Mouse (Mus musculus) MEL (cell line): ENCODE results near the gene Brd3os. TPM values are rescaled to one million over a fixed set of nuclear protein-coding genes. Genes with fewer than 3 reads are reported as not detected.

Experiments
- DNase-seq: peaks from one replicate; pipeline ENCODE4 v3.0.0; 2011; ENCODE audit warnings: low read depth, low spot score
- H3K27ac ChIP-seq: 2 replicates; pipeline ENCODE4 v1.5.1; 2012; ENCODE audit warnings: low read depth, mild to moderate bottlenecking, control low read depth, low read length, moderate library complexity; ENCODE audit not compliant: control insufficient read depth
- H3K27me3 ChIP-seq, 2 experiments: fragments of 150-350 bp in 1 of 2; sonication (generic) in 1 of 2; 2 replicates each; pipeline ENCODE4 v1.6.1; 2012; ENCODE audit warnings: low read length in 2 of 2, mild to moderate bottlenecking in 2 of 2, improper control_type of control experiment in 1 of 2, moderate library complexity in 1 of 2; ENCODE audit not compliant: insufficient read depth in 2 of 2, control insufficient read depth in 1 of 2
- H3K36me3 ChIP-seq, 2 experiments: 2 replicates each; pipeline ENCODE4 v1.6.1; 2012 to 2014; ENCODE audit warnings: low read length in 2 of 2, improper control_type of control experiment in 1 of 2, inconsistent platforms in 1 of 2, mild to moderate bottlenecking in 1 of 2; ENCODE audit not compliant: insufficient read depth in 2 of 2, control insufficient read depth in 1 of 2
- H3K4me1 ChIP-seq, 2 experiments: fragments of 150-350 bp in 1 of 2; sonication (generic) in 1 of 2; 2 replicates each; pipeline ENCODE4 v1.6.1; 2012; ENCODE audit warnings: low read length in 2 of 2, improper control_type of control experiment in 1 of 2, mild to moderate bottlenecking in 1 of 2; ENCODE audit not compliant: insufficient read depth in 2 of 2, control insufficient read depth in 1 of 2
- H3K4me3 ChIP-seq, 2 experiments: fragments of 150-350 bp in 1 of 2; sonication (generic) in 1 of 2; 2 replicates each; pipeline ENCODE4 v1.5.1; 2012; ENCODE audit warnings: low read depth in 2 of 2, low read length in 2 of 2, mild to moderate bottlenecking in 2 of 2, moderate library complexity in 2 of 2, control low read depth in 1 of 2, improper control_type of control experiment in 1 of 2; ENCODE audit not compliant: control insufficient read depth in 1 of 2, insufficient read depth in 1 of 2
- H3K79me2 ChIP-seq: 2 replicates; pipeline ENCODE4 v1.6.1; 2012; ENCODE audit warnings: mild to moderate bottlenecking, low read length, moderate library complexity; ENCODE audit not compliant: control insufficient read depth, poor library complexity, insufficient read depth
- H3K9ac ChIP-seq: 2 replicates; pipeline ENCODE4 v1.6.1; 2012; ENCODE audit warnings: low read depth, mild to moderate bottlenecking, control low read depth, low read length, moderate library complexity; ENCODE audit not compliant: control insufficient read depth, poor library complexity, severe bottlenecking
- H3K9me3 ChIP-seq: fragments of 150-350 bp; sonication (generic); replicated peaks from 2 replicates; pipeline ENCODE4 v1.6.1; 2012; ENCODE audit warnings: mild to moderate bottlenecking, low read length, improper control_type of control experiment, moderate library complexity; ENCODE audit not compliant: insufficient read depth
- CHD2 ChIP-seq: IDR thresholded peaks from 2 replicates; pipeline ENCODE4 v1.6.1; 2011; ENCODE audit warnings: low read length, improper control_type of control experiment
- CTCF ChIP-seq, 3 experiments: IDR thresholded peaks in 2 of 3; conservative IDR thresholded peaks in 1 of 3; 2 replicates each; pipeline ENCODE4 v1.5.1; 2011 to 2012; ENCODE audit warnings: low read length in 3 of 3, low read depth in 2 of 3, mild to moderate bottlenecking in 2 of 3, improper control_type of control experiment in 1 of 3, inconsistent platforms in 1 of 3, mixed read lengths in 1 of 3, moderate library complexity in 1 of 3; ENCODE audit not compliant: control insufficient read depth in 1 of 3, insufficient read depth in 1 of 3, poor library complexity in 1 of 3, severe bottlenecking in 1 of 3
- E2F4 ChIP-seq: IDR thresholded peaks from 2 replicates; pipeline ENCODE4 v1.6.1; 2011; ENCODE audit warnings: low read depth, low read length, improper control_type of control experiment, borderline replicate concordance
- ELF1 ChIP-seq: IDR thresholded peaks from 2 replicates; pipeline ENCODE4 v1.6.1; 2014; ENCODE audit warnings: low read depth, mild to moderate bottlenecking, inconsistent platforms, low read length, improper control_type of control experiment, moderate library complexity
- EP300 ChIP-seq, 2 experiments: IDR thresholded peaks; 2 replicates each; pipeline ENCODE4 v1.6.1; 2011; ENCODE audit warnings: improper control_type of control experiment in 2 of 2, low read length in 2 of 2, low read depth in 1 of 2, mild to moderate bottlenecking in 1 of 2
- GABPA ChIP-seq: IDR thresholded peaks from 2 replicates; pipeline ENCODE4 v1.6.1; 2012; ENCODE audit warnings: low read depth, mild to moderate bottlenecking, inconsistent platforms, low read length, improper control_type of control experiment, moderate library complexity
- HCFC1 ChIP-seq: IDR thresholded peaks from 2 replicates; pipeline ENCODE4 v1.6.1; 2012; ENCODE audit warnings: low read depth, mild to moderate bottlenecking, inconsistent platforms, low read length, improper control_type of control experiment, moderate library complexity
- MAX ChIP-seq: IDR thresholded peaks from 2 replicates; pipeline ENCODE4 v1.6.1; 2011; ENCODE audit warnings: low read length, improper control_type of control experiment
- MAZ ChIP-seq: IDR thresholded peaks from 2 replicates; pipeline ENCODE4 v1.6.1; 2012; ENCODE audit warnings: low read depth, mild to moderate bottlenecking, inconsistent platforms, low read length, improper control_type of control experiment
- MXI1 ChIP-seq: IDR thresholded peaks from 2 replicates; pipeline ENCODE4 v1.6.1; 2011; ENCODE audit warnings: mild to moderate bottlenecking, low read depth, low read length, improper control_type of control experiment
- MYB ChIP-seq: IDR thresholded peaks from 2 replicates; pipeline ENCODE4 v1.6.1; 2011; ENCODE audit warnings: mild to moderate bottlenecking, low read depth, low read length, improper control_type of control experiment
- MYC ChIP-seq: IDR thresholded peaks from 2 replicates; pipeline ENCODE4 v1.6.1; 2011; ENCODE audit warnings: low read depth, mild to moderate bottlenecking, low read length, improper control_type of control experiment, moderate library complexity
- NELFE ChIP-seq: IDR thresholded peaks from 2 replicates; pipeline ENCODE4 v1.6.1; 2011; ENCODE audit warnings: low read depth, low read length, improper control_type of control experiment
- NRF1 ChIP-seq: IDR thresholded peaks from 2 replicates; pipeline ENCODE4 v1.6.1; 2014; ENCODE audit warnings: low read depth, mild to moderate bottlenecking, inconsistent platforms, low read length, improper control_type of control experiment, moderate library complexity; ENCODE audit not compliant: poor library complexity, insufficient read depth, severe bottlenecking
- POLR2A ChIP-seq, 2 experiments: IDR thresholded peaks; 2 replicates each; pipeline ENCODE4 v1.6.1; 2011 to 2012; ENCODE audit warnings: low read length in 2 of 2, mild to moderate bottlenecking in 2 of 2, control low read depth in 1 of 2, improper control_type of control experiment in 1 of 2, low read depth in 1 of 2, moderate library complexity in 1 of 2; ENCODE audit not compliant: control insufficient read depth in 1 of 2, insufficient read depth in 1 of 2, poor library complexity in 1 of 2
- RAD21 ChIP-seq: IDR thresholded peaks from 2 replicates; pipeline ENCODE4 v1.6.1; 2011; ENCODE audit warnings: mild to moderate bottlenecking, low read depth, low read length, improper control_type of control experiment
- RCOR1 ChIP-seq: IDR thresholded peaks from 2 replicates; pipeline ENCODE4 v1.6.1; 2012; ENCODE audit warnings: low read depth, mild to moderate bottlenecking, inconsistent platforms, low read length, improper control_type of control experiment
- SIN3A ChIP-seq: IDR thresholded peaks from 2 replicates; pipeline ENCODE4 v1.6.1; 2012; ENCODE audit warnings: low read length, improper control_type of control experiment, inconsistent platforms
- SMC3 ChIP-seq: IDR thresholded peaks from 2 replicates; pipeline ENCODE4 v1.6.1; 2011; ENCODE audit warnings: low read depth, low read length, improper control_type of control experiment
- TBP ChIP-seq: IDR thresholded peaks from 2 replicates; pipeline ENCODE4 v1.8.0; 2011; ENCODE audit warnings: low read depth, low read length, improper control_type of control experiment
- TCF12 ChIP-seq: IDR thresholded peaks from 2 replicates; pipeline ENCODE4 v1.6.1; 2014; ENCODE audit warnings: low read depth, mild to moderate bottlenecking, inconsistent platforms, low read length, improper control_type of control experiment, moderate library complexity
- UBTF ChIP-seq: IDR thresholded peaks from 2 replicates; pipeline ENCODE4 v1.6.1; 2012; ENCODE audit warnings: low read depth, mild to moderate bottlenecking, inconsistent platforms, low read length, improper control_type of control experiment, moderate library complexity, borderline replicate concordance; ENCODE audit not compliant: insufficient read depth
- USF1 ChIP-seq: IDR thresholded peaks from 2 replicates; pipeline ENCODE4 v1.6.1; 2014; ENCODE audit warnings: low read depth, mild to moderate bottlenecking, inconsistent platforms, low read length, improper control_type of control experiment, moderate library complexity
- ZC3H11A ChIP-seq: IDR thresholded peaks from 2 replicates; pipeline ENCODE4 v1.6.1; 2012; ENCODE audit warnings: low read depth, mild to moderate bottlenecking, inconsistent platforms, low read length, improper control_type of control experiment
- ZNF384 ChIP-seq: IDR thresholded peaks from 2 replicates; pipeline ENCODE4 v1.6.1; 2012; ENCODE audit warnings: low read depth, mild to moderate bottlenecking, inconsistent platforms, low read length, improper control_type of control experiment
- polyA plus RNA-seq, 2 experiments: library from polyadenylated mRNA; stranded (reverse) in 1 of 2; unstranded in 1 of 2; fragments of >175 nt in 1 of 2; fragments of >200 nt in 1 of 2; gene quantifications; 2 replicates each; pipeline versions ENCODE4 v1.2.1 to v1.2.4; 2012; ENCODE audit warnings: low replicate concordance in 2 of 2, low read depth in 1 of 2; ENCODE audit not compliant: insufficient read length in 2 of 2, insufficient read depth in 1 of 2, missing spikeins in 1 of 2
- total RNA-seq: library from RNA; depleted of rRNA; stranded (reverse); fragments of 300-350 nt; gene quantifications from 2 replicates; pipeline ENCODE4 v1.2.3, GENCODE M21; 2012

Gene Brd3os
- total and polyA plus RNA-seq, 3 experiments = 0.31 to 2.9 TPM; not detected in 1

GRCm38 (mm10) chr2:27426855-27427457, 15.2 kb upstream of the Brd3os start, which contains the start of gene Vav2:
TSS of gene Vav2 (minus strand) at chr2:27427033.
- Histone ChIP-seq H3K27ac (peak within 1 kb of the TSS; percentile 5; the same call in 1 of the 2 replicates), H3K4me3 (peak within 1 kb of the TSS; percentile 67 to 88), H3K27me3 (no peaks in the 10 kb centered on the region)

GRCm38 (mm10) chr2:27428071-27428470, 14.1 kb upstream of the Brd3os start:
- H3K9me3 ChIP-seq = no peaks in the 10 kb centered on the region
- peak; percentile 88 for DNase-seq
- H3K9ac ChIP-seq = no peak overlapping the region
- peaks cover 0 to 4% of the 10 kb centered on the region in 2 experiments; a peak in 1 of 4 replicates for H3K36me3 ChIP-seq
- no peak overlapping the region for H3K27ac ChIP-seq
- H3K79me2 ChIP-seq = peaks cover 14% of the 10 kb centered on the region
- peaks cover 2 to 3% of the 10 kb centered on the region in 2 experiments; a peak in 3 of 4 replicates for H3K4me1 ChIP-seq
- TF ChIP-seq TBP (peak; percentile 52), TCF12 (no peak), SIN3A (peak; percentile 77), ZC3H11A (peak; percentile 100), HCFC1 (0 out of 2 replicates have a peak, but pooled peaks have one; percentile 30), MXI1 (peak; percentile 77), UBTF (no peak), CHD2 (no peak), RAD21 (peak; percentile 99), GABPA (no peak), SMC3 (peak; percentile 100), CTCF (IDR thresholded peaks at IDR 0.05 in 2 of 3, conservative IDR thresholded peaks at IDR 0.05 in 1 of 3; ENCODE audit: control insufficient read depth in 1 of 3, insufficient read depth in 1 of 3, low read depth in 2 of 3, low read length in 3 of 3, poor library complexity in 1 of 3, severe bottlenecking in 1 of 3) (peak; percentile 97 to 99 (median 97)), ELF1 (0 out of 2 replicates have a peak, but pooled peaks have one; percentile 31), ZNF384 (0 out of 2 replicates have a peak, but pooled peaks have one; percentile 7), MAZ (0 out of 2 replicates have a peak, but pooled peaks have one; percentile 35), NELFE (no peak), USF1 (no peak)
- no peak overlapping the region for H3K4me3 ChIP-seq
- H3K27me3 ChIP-seq = no peaks in the 10 kb centered on the region

More at GRCm38 (mm10) chr2:27426855-27427457, 15.2 kb upstream of the Brd3os start, which contains the start of gene Vav2:
- H3K9ac ChIP-seq = peak within 1 kb of the TSS; percentile 87
- peak; percentile 95 for DNase-seq
- peaks cover 15% of the 10 kb centered on the region for H3K79me2 ChIP-seq
- TF ChIP-seq NRF1 (0 out of 2 replicates have a peak, but pooled peaks have one; percentile 27), EP300 (IDR thresholded peaks at IDR 0.05; ENCODE audit: low read depth in 1 of 2, low read length in 2 of 2) (no peak), CHD2 (no peak), SIN3A (peak; percentile 86), RAD21 (no peak), SMC3 (peak; percentile 30; the same call in 1 of the 2 replicates), MYC (peak; percentile 75; the same call in 1 of the 2 replicates), NELFE (peak; percentile 49), MYB (no peak), E2F4 (no peak), ZNF384 (no peak), HCFC1 (0 out of 2 replicates have a peak, but pooled peaks have one; percentile 28), USF1 (peak; percentile 46), ELF1 (peak; percentile 80), MAX (peak; percentile 91), MXI1 (peak; percentile 99), RCOR1 (no peak), POLR2A (IDR thresholded peaks at IDR 0.05; ENCODE audit: control insufficient read depth in 1 of 2, insufficient read depth in 1 of 2, low read depth in 1 of 2, low read length in 2 of 2, poor library complexity in 1 of 2) (peak in 1 of 2 experiments; percentile 68; a peak in 1 of 4 replicates), GABPA (no peak), MAZ (peak; percentile 77; the same call in 1 of the 2 replicates)
- TF ChIP-seq, all 39 proteins: peak for 12
- peaks cover 2 to 3% of the 10 kb centered on the region in 2 experiments; a peak in 3 of 4 replicates for H3K4me1 ChIP-seq
- no peaks in the 10 kb centered on the region for H3K9me3 ChIP-seq
- peaks cover 0 to 4% of the 10 kb centered on the region in 2 experiments; a peak in 1 of 4 replicates for H3K36me3 ChIP-seq
